ENCODE assay signal across 19 mouse cellular contexts in genomic region chr8:65812971-65813370, GRCm38 (mm10).
"Had no signal": no experiment of that assay in that cellular context is flagged by ENCODE, and none has a peak within 500 bp of the region (broad histone marks: within the 10 kb centered on the region; RNA-seq: fewer than 3 reads in every experiment).

No protein-coding gene starts in this region.

- DNase-seq: cerebellum, adult 8-10 months; cerebellum, adult 9-10 months; cerebellum, adult 9-11 months; cerebellum, postnatal 10 days; cerebellum, postnatal 25 days; cerebellum, postnatal 36 days; embryo, embryonic 11 days; forebrain, postnatal 0 days; gastrocnemius, adult 2 months; gastrocnemius, postnatal 10 days; gastrocnemius, postnatal 14 days; gastrocnemius, postnatal 25 days; gastrocnemius, postnatal 36 days; heart, adult 18-20 months; heart, adult 2 months had no signal

- ATAC-seq: forebrain, embryonic 13.5 days; forebrain, embryonic 14.5 days; forebrain, embryonic 15.5 days; forebrain, embryonic 16.5 days; forebrain, postnatal 0 days had no signal
